Mouse (Mus musculus): ENCODE results near the gene Wdfy4. TPM values are rescaled to one million over a fixed set of nuclear protein-coding genes. Genes with fewer than 3 reads are reported as not detected.

The Wdfy4 gene
- polyA plus RNA-seq, 1 experiment = 0.86 TPM

- Histone ChIP-seq H3K27ac (ENCODE audit: insufficient read depth, low read length) (no peak overlapping the region), H3K4me1 (ENCODE audit: control insufficient read depth, insufficient read depth, low read length) (no peaks in the 10 kb centered on the region), H3K4me3 (ENCODE audit: insufficient read depth, low read length) (no peak overlapping the region)
- TF ChIP-seq POLR2A (IDR thresholded peaks at IDR 0.05; ENCODE audit: extremely low read depth, insufficient read depth, low read length) (no peak), CTCF (IDR thresholded peaks at IDR 0.05; ENCODE audit: extremely low read depth, insufficient read depth, low read length) (no peak)
Observed at GRCm38 (mm10) chr14:32934064-32934463, 251.2 kb downstream of the Wdfy4 start.

- Histone ChIP-seq H3K27ac (ENCODE audit: insufficient read depth, low read length) (no peak overlapping the region), H3K4me1 (ENCODE audit: control insufficient read depth, insufficient read depth, low read length) (no peaks in the 10 kb centered on the region), H3K4me3 (ENCODE audit: insufficient read depth, low read length) (no peak overlapping the region)
- no peak for TF ChIP-seq CTCF (IDR thresholded peaks at IDR 0.05; ENCODE audit: extremely low read depth, insufficient read depth, low read length)
- no peak for TF ChIP-seq POLR2A (IDR thresholded peaks at IDR 0.05; ENCODE audit: extremely low read depth, insufficient read depth, low read length)
Observed at GRCm38 (mm10) chr14:32932220-32932619, 253.1 kb downstream of the Wdfy4 start.

- Histone ChIP-seq H3K27ac (ENCODE audit: insufficient read depth, low read length) (no peak overlapping the region), H3K4me1 (ENCODE audit: control insufficient read depth, insufficient read depth, low read length) (no peaks in the 10 kb centered on the region), H3K4me3 (ENCODE audit: insufficient read depth, low read length) (no peak overlapping the region)
- no peak for TF ChIP-seq POLR2A (IDR thresholded peaks at IDR 0.05; ENCODE audit: extremely low read depth, insufficient read depth, low read length)
- TF ChIP-seq CTCF (IDR thresholded peaks at IDR 0.05; ENCODE audit: extremely low read depth, insufficient read depth, low read length) = no peak
Observed at GRCm38 (mm10) chr14:32931709-32932108, 253.6 kb downstream of the Wdfy4 start.

- Histone ChIP-seq H3K27ac (ENCODE audit: insufficient read depth, low read length) (peak overlapping the region; percentile 65; the same call in 1 of the 2 replicates), H3K4me3 (ENCODE audit: insufficient read depth, low read length) (no peak overlapping the region), H3K4me1 (ENCODE audit: control insufficient read depth, insufficient read depth, low read length) (peaks cover 5% of the 10 kb centered on the region; the same call in 1 of the 2 replicates)
- TF ChIP-seq POLR2A (IDR thresholded peaks at IDR 0.05; ENCODE audit: extremely low read depth, insufficient read depth, low read length) = no peak
- TF ChIP-seq CTCF (IDR thresholded peaks at IDR 0.05; ENCODE audit: extremely low read depth, insufficient read depth, low read length) = no peak
Observed at GRCm38 (mm10) chr14:32923871-32924270, 261.4 kb downstream of the Wdfy4 start.

- Histone ChIP-seq H3K27ac (ENCODE audit: insufficient read depth, low read length) (no peak overlapping the region), H3K4me3 (ENCODE audit: insufficient read depth, low read length) (no peak overlapping the region), H3K4me1 (ENCODE audit: control insufficient read depth, insufficient read depth, low read length) (no peaks in the 10 kb centered on the region)
- no peak for TF ChIP-seq CTCF (IDR thresholded peaks at IDR 0.05; ENCODE audit: extremely low read depth, insufficient read depth, low read length)
- no peak for TF ChIP-seq POLR2A (IDR thresholded peaks at IDR 0.05; ENCODE audit: extremely low read depth, insufficient read depth, low read length)
Observed at GRCm38 (mm10) chr14:32917919-32918318, 267.4 kb downstream of the Wdfy4 start.

- H3K27ac ChIP-seq (ENCODE audit: insufficient read depth, low read length) = no peak overlapping the region
- H3K4me3 ChIP-seq (ENCODE audit: insufficient read depth, low read length) = no peak overlapping the region
- TF ChIP-seq CTCF (IDR thresholded peaks at IDR 0.05; ENCODE audit: extremely low read depth, insufficient read depth, low read length) (no peak), POLR2A (IDR thresholded peaks at IDR 0.05; ENCODE audit: extremely low read depth, insufficient read depth, low read length) (no peak)
- no peaks in the 10 kb centered on the region; the same call in 1 of the 2 replicates for H3K4me1 ChIP-seq (ENCODE audit: control insufficient read depth, insufficient read depth, low read length)
Observed at GRCm38 (mm10) chr14:32915360-32915759, 269.9 kb downstream of the Wdfy4 start.

- no peak overlapping the region for H3K27ac ChIP-seq (ENCODE audit: insufficient read depth, low read length)
- H3K4me1 ChIP-seq (ENCODE audit: control insufficient read depth, insufficient read depth, low read length) = peaks cover 1% of the 10 kb centered on the region; the same call in 1 of the 2 replicates
- TF ChIP-seq POLR2A (IDR thresholded peaks at IDR 0.05; ENCODE audit: extremely low read depth, insufficient read depth, low read length) (no peak), CTCF (IDR thresholded peaks at IDR 0.05; ENCODE audit: extremely low read depth, insufficient read depth, low read length) (no peak)
- no peak overlapping the region for H3K4me3 ChIP-seq (ENCODE audit: insufficient read depth, low read length)
Observed at GRCm38 (mm10) chr14:32911187-32911586, 274.1 kb downstream of the Wdfy4 start.

Other genes with a start within 250 kb of the Wdfy4 start
- 0.28 and 0.56 TPM in 2 replicates for gene Lrrc18, start 194.1 kb downstream of the Wdfy4 start, polyA plus RNA-seq (2012; rRNA removed)
- 9.1 and 10.4 TPM in 2 replicates for gene Arhgap22, start 28.5 kb upstream of the Wdfy4 start, polyA plus RNA-seq (2012; rRNA removed)

Measured in cortical plate, adult 2 months (tissue).